Mouse (Mus musculus): ENCODE data around the gene Fbxo47.
"Not testable (repeated sequence)": the region's sequence is repeated elsewhere in the genome, so short reads cannot be mapped to it uniquely, and the experiment has no call there.

Gene Fbxo47

DNA sequence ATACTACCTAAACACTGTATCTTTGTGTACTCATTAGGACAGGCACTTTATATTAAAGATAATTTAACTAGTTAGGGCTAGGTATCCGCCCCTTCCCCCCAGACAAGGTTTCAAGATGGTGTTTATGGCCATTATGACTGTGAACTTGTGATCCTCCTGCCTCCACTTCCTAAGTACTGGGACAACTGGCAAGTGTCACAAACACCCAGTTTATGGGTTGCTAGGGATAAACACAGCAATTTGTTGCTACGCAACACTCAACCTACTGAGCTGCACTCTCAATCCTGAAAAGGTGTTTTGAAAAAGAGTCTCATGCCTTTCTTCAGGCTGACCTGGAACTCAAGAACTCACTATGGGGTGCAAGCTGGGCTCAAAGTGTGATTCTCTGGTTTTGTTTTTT is 6.6 kb downstream of the Fbxo47 start:
- DNase-seq: no peak

DNA sequence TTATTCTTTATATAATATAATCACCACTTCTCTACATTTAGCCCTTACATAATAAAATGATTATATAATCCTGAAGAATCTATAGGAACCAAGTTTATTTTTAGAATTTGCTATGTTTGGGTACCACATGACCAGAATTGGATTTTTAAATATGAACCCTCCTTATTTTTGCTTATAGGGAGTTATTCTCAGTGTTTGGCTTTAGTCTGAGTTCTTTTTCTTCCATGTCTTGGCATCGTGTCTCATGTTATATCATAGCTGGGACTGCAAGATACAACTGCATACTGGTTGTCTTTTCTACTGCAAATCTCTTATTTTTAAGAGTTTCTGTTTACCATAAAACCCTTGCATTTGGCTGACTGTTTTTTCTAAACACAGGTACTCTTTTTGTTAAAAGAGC is 9.6 kb downstream of the Fbxo47 start:
- no peak for DNase-seq

DNA sequence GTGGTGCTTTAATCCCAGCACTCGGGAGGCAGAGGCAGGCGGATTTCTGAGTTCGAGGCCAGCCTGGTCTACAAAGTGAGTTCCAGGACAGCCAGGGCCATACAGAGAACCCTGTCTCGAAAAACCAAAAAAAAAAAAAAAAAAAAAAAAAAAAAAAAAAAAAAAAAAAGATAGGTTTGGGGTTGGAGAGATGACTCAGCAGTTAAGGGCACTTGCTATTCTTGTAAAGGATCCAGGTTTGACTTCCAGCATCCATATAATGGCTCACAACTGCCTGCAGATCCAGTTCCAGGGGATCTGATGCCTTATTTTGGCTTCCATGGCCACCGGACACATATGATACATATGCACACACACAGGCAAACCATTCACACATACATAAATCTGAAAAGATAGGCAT is 11.6 kb downstream of the Fbxo47 start:
- not testable (repeated sequence) for DNase-seq

DNA sequence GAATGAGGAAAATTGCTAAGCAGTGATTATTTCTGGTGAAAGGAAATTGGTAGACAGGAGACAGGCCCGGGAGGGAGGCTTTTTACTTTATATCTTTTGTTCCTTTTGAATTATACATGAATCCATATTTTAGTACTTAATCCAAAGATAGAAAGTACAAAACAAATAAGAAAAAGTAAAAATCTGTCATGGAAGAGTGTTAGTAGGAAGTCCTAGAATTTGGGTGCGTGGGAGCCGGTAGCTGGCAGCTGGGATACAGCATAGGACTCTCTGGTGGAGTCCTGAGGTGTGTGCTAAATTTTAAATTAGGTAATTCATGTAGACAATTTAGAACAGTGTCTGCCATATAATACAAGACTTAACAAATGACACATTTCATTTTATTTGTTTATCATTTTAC is 16.4 kb downstream of the Fbxo47 start:
- DNase-seq: peak; percentile 19

DNA sequence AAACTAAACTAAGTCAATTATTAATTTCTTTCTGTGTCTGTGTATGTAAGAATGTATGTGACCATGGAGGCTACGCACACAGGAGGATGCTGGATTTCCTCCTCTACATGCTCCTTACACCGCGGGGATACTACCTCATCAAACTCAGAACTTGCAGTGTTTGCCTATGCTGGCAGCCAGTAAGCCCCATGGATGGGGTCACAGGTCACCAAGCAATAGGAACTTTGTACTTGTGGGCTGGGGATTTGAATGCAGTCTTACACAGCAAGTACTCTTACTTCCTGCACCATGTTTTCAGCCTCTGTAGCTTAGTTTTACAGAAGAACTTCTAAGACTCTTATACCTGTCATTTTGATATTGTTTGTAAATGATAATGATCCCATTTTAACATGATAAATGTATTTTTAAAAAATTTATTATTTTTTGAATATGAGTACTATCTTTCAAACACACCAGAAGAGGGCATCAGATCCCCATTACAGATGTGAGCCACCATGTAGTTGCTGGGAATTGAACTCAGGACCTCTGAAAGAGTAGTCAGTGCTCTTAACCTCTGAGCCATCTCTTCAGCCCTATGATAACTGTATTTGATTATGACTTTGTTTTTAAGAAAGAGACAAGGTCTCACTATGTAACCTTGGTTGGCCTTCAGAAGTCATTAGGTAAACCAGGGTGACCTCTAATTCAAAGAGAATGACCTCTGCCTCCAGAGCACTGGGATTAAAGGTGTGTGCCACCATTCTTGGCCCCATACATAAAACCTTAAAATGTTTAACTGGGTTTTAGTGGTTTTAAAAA is 17.7 kb downstream of the Fbxo47 start:
- DNase-seq: no peak

DNA sequence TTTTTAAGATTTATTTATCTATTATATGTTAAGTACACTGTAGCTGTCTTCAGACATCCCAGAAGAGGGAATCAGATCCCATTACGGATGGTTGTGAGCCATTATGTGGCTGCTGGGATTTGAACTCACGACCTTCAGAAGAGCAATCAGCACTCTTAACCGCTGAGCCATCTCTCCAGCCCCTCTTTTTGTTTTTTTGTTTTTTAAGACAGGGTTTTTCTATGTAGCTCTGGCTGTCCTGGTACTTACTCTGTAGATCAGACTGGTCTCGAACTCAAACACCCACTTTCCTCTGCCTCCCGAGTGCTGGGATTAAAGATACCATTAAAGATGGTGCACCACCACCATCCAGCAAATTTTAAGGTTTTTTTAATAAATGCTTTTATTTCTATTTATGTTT is 18.5 kb downstream of the Fbxo47 start:
- DNase-seq: no peak

DNA sequence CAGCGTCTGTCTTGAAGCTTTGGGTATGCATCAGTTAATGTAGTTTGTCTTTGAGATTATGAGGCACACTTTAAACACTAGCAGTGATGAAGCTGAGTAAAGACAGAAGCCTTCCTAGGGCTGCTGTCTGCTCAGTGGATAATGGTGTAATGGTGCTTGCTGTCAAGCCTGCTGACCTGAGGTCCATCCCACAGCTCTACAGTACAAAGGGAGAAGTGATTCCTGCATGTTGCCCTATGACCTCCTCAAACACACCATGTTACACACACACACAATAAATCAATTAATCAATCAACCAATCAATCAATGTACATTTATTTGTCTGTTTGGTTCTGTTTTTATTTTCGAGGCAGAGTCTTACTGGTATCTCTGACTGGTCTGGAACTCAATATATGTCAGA is 21.8 kb downstream of the Fbxo47 start:
- no peak for DNase-seq

DNA sequence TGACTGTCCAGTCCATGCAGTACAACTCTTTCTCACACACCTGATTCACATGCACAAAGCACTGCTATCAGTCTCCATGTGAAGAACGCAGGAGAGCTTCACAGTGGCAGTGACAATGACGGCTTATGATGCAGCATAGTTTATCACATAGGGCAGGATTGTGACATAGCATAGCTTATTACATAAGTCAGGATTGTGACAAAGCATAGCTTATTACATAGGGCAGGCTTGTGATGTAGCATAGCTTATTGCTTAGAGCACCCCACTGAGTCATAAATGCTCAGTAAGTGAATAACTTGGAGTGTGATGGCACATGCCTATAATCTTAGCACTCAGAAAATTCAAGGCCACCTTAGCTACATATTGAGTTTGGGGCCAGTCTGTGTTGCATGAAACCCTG is 28.5 kb downstream of the Fbxo47 start:
- no peak for DNase-seq

DNA sequence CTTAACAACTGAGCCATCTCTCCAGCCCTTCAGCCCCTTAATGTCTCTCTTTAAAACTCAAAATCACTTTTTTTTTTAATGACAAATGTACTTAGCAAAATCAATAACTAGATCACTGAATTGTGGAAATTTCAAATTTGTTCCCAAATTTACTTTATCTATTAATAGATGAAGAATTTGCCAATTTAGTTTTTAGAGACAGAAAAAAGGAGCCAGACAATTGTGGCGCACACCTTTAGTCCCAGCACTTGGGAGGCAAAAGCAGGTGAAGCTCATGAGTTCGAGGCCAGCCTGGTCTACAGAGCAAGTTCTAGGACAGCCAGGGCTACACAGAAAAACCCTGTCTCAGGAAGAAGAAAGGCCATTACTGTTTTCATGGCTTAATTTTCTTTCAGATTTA is 32.4 kb downstream of the Fbxo47 start:
- DNase-seq: no peak

DNA sequence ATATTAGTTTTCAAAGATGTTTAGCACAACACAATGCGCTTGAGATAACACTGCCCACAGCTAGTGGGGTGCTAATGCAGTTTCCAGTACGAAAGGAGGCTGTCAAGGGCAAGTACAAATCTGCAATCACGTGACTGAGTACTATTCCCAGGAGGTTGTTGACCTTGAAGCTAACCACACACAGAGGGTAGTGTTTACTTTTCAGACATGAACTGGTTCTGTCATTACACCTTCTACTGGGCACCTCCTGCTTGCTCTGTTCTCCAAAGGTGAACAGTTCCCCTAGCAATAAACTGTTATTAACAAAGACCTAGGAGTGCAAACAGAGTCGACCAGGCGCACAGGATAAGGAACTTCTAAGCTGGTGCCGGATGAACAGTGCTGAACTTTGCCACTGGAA is 33.6 kb downstream of the Fbxo47 start:
- no peak for DNase-seq

DNA sequence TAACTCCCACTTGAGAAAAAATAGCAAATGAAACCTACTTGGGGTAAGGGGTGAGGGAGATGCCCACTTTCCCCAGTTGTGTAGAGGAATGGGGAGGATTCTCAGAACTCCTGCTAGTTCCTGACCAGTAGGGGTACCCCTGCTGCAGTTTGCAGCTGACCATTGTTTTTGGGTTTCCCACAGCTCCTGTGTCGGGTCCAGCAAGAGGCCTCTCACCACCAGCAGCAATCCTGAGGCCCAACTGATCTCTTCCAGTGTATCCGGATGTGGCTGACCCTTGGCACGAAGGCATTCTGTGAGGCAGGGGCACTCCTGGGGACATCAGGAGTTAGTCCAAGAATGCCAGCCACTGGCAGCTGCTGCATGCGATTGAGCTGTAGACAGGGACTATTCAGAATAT is 42.0 kb downstream of the Fbxo47 start:
- no peak for DNase-seq

DNA sequence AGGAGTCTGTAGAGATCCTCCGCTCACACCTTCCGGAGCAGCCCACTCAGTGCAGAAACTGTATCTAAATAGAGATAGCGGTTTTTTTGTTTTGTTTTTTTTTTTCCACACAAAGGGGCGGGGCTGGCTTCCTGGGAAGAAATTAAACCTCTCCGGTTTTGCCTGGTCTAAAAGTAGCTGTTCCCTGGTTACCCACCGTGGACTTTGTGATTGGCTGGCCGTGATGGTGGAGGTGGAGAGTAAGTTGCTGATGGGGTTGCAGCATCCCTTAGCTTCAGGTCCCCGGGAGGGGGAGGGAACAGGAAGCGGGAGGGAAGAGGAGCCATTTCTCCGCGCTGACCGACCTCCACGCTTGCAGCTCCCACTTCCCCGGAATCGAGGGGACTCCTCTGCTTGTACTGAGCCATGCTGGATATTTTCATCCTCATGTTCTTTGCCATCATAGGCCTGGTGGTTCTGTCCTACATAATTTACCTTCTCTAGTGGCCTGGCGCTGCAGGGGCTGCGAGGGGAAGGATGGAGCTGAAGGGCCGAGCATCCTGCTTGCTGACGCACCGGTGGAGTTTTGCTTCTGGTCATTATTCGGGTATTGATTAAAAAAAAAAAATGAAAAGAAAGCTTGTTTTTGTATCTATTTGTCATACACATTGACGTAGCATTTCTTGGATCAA is 42.8 kb downstream of the Fbxo47 start:
- peak; percentile 78 for DNase-seq

DNA sequence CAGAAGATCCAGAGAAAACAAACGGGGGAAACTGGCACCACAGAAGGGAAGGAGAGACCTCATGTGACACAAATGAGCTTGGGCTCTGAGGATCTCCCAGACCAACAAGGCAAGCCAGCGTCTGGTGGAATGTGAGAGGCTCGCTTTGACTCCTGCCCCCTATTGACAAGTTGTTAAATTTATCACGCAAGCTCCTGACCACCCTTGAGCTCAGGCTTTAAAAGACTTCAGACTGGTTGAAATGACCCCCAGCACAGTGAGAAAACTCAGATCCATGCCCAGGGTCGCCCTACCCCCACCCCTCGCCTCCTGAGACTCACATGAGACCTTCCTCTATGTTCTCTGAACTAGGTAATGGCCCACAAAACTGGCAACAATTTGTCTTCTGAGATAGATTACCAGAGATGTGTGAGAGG is 43.4 kb downstream of the Fbxo47 start, which contains the start of gene B230217C12Rik:
Gene B230217C12Rik, plus strand, starts transcription at position 242 of the 416 bp plus-strand sequence.
- DNase-seq: no peak

DNA sequence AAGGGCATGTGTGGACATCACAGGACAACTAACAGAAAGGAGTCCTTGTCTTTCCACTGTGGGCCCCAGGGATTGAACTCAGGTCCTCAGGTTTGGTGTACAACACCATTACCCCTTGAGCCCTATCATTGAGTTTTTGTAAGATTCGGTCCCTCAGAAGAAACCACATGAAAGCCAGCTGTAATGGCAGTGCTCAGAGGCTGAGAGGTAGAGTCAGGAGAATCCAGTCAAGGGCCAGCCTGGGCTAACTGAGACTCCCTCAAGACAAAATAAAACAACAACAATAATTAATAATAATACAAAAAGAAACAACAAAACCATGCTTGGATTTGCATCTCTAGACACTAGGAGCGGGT is 43.8 kb downstream of the Fbxo47 start:
- DNase-seq: no peak

DNA sequence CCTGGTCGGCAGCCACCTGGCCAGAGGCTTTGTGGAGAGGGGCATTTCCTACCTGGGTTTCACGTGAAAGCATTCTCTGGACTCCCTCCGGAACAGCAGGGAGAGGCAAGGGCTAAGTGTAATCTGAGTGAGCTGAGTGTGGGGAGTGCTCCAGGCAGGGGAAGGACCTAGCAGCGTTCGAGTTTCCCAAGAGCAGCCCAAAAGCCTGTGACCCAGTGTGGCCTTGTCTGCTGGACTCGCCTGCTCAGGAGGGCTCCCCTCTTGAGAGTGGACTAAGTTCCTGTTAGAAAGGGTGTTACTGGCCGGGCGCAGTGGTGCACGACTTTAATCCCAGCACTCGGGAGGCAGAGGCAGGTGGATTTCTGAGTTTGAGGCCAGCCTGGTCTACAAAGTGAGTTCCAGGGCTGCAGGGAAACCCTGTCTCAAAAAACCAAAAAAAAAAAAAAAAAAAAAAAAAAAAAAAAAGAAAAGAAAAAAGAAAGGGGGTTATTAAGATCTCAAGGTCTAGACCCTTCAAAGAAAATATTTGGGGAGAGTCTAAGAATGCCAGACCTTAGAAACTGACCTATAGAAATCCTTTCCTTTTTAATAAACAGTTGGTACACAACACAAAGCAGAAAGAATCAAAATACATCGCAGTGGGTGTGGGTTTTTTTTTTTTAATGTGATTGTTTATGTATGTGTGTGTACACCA is 44.4 kb downstream of the Fbxo47 start:
- no peak for DNase-seq

DNA sequence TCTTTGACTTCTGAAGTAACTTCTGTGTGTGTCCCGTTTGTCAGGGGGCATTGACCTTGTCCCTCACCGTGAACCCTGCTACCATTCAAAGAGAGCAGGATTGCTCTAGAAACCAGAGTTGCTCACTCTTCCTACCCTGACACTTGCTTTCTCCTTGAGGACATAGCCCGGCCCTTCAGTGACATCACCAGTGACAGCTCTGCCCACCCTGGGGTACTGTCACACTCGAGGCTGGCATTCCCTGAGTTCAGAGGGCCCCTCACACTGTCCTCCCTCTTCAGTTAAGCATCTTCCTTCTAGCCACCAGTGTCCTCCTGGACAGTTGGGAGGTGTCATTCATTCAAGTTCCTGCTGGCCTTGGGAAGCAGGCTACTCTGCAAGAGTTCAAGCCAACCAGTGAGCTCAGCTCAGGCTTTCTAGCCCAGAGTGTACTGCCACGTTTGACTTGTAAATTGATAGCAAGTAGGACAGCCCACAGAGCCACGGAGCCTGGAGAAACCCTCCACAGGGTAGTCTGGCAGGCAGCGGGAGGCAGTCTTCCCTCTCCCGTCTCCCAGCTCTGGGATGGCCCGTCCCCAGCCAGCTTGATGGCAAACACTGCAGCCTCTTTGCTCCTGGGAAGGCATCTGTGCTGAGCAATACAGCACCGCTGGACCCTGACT is 45.0 kb downstream of the Fbxo47 start:
- no peak for DNase-seq

DNA sequence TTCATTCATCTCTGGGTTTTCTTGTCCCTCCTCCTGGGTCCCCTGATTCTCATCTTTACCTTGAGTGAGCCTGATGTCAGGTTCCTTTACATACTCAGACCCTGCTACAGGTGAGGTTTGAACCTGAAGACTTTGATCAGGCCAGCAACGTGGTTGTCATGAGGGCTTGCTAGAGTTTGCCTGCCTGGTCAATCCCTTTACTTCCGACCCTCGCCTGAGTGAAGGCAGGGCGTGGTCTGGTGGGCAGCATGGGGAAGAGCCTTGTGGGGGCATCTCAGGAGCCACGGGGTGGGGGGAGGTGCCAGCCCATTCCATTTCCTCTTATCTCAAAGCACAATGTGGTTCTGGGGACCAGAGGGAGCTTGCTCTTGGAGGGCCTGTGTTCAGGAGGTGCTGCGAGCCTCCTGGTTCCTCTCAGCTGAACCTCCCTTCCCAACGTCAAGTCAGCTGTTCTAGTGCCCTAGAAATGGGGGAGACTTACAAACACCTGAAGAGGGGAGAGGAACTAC is 46.3 kb downstream of the Fbxo47 start:
- no peak for DNase-seq

DNA sequence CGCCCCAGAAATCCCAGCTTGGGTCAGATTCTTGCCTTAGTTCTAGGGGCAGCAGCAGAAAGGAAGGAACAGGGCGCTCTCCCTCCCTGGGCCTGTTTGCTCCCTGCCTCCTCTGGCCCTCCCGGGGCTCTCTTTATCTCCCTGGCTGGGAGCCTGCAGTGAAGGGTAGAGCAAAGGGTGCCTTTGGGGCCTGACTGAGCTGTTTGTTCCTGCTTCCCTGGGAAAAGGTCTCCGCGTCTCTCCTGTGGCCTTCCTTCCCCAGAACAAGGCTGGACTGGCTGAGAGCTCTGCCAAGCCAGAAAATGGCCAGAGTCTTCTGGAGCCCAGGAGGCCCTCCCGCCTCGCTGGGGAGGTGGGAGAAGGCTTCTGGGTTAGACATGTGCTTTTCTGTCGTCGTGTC is 46.9 kb downstream of the Fbxo47 start:
- not testable (repeated sequence) for DNase-seq

DNA sequence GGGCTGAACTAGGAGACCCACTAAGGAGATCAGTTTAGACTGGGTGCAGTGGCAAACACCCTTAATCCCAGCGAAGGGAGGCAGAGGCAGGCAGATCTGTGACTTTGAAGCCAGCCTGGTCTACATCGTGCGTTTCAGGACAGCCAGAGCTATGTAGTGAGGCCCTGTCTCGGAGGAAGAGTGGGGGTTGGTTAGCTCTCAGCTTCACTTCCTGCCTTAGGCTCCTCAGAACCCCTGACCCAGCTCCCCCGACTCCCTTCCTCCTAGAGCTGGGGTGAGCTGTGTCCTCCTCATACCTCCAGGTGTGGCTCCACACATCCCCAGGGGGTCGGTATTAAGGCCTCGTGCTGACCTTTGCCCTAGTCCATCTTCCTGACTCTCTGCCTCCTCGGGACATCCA is 47.4 kb downstream of the Fbxo47 start:
- DNase-seq: no peak

DNA sequence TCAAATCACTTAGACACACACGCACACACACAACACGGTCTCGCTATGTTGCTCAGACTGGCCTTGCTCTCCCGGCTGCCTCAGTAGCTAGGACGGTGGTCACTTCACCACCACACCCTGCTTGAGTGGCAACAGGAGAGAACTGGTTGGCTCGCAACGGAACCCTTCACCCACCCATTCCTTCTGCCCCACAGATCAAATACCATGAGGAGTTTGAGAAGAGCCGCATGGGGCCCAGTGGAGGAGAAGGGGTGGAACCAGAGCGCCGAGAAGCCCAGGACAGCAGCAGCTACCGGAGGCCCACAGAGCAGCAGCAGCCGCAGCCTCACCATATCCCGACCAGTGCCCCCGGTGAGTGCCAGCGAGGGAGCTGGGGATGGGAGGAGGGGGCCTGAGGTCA is 50.6 kb downstream of the Fbxo47 start:
- DNase-seq: no peak

DNA sequence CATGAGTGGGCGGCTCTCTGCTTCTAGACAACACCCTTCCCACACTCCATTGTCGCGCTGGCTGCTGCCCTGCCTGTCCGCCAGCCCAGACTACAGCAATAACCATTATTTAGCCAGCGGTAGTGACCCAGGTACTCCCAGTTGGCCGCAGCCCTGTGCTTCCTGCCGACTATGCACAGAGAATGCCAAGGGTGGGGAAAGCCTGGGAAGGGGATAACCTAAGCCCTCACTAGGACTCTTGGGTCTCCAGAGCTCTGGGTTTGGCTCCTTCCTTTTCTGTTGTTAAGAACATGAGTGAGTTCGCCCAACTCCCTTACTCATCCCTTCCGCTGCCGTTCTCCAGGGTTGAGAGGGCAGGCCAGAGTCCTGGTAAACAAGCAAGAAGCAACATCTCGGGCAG is 52.0 kb downstream of the Fbxo47 start:
- no peak for DNase-seq

DNA sequence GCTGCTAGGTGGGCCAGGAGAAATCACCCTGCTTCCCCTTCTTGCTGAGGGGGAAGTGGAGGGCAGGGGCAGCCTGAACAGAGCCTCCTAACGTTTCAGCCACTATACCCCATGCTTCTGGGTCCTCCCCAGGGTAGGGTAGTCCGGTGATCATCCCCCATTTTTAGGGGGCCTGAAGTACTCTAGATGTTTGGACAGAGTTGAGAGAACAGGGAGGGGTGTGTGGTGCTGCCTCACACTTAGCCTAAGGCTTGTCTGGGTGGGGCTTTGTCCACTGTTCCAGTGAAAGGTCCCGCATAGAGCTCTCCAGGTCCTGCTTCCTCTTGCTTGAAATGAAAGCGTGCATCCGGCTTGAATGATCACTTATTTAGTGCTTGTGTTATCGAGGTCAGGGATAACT is 53.5 kb downstream of the Fbxo47 start:
- DNase-seq: no peak

DNA sequence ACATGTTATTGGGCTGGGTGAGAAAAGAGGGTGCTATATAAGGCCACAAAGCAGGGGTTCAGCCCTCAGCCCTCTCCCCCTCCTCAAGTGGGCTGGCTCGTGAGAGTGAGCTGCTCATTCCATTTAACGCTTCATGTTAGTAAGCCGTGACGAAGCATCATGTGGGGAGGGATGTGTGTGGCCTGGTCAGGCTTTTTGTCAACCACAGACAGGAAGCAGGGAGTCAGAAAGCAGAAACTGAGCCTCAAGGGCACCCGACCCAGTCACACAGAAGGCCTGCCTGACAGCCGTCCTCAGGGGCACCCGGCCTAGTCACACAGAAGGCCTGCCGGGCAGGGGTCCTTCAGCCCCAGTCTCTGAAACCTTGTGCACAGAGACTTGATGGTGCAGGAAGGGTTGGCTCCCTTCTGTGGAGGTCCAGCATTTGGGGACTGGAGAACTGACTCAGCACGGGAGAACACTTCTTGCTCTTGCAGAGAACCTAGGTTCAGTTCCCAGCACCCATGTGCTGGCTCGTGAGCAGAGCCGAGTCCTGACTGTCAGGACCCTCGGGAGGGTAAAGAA is 54.0 kb downstream of the Fbxo47 start:
- no peak for DNase-seq

All from right cerebral cortex, postnatal 14 days (tissue).